Mouse (Mus musculus): ENCODE data around the gene Zzz3. TPM values are rescaled to one million over a fixed set of nuclear protein-coding genes. Genes with fewer than 3 reads are reported as not detected.

Zzz3 gene
- total RNA-seq (2021) = 10 to 100 TPM; 34.2 to 34.9 TPM

DNA sequence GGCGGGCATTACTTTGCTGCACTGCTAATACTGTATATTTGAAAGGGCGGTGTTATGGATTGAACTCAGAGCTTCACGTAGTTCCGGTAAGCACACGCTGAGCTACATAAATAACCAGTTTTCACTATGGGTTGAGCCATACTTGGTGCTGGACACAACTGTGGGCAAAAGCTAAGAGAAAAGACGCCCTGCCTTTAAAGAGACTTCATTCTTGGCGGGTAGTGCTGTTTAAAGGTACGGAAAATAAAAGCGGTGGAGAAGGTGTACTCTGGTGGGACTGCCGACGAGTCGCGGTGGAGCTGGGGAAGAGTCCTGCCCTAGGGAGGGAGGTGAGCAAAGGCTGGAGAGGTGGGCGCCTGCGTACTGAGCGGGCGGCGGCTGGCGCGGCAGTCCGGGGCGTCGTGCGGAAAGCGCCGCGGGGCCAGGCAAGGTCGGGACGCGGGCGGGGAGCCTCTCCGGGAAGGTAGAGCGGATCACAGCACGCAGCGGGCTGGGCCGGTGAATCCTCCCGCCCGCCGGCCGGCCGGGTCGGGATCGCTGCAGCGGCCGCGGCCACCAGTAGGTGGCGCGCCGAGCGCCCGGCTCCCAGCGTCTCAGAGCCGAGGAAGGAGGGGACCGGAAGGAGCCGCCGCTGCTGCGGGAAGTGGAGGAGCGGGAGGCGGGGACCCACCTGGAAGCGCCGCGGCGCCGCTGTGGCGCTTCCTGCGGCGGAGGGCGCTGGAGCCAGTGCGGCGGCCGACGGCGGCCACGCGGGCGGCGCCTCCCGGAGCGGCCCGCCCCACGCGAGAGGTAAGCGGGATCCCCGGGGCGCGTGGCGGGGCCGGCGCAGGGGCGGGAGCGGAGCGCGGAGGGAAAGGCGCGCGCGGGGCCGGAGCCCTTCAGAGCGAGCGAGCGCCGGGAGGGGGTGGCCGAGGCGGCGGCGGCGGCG lies at the start of gene Zzz3:
Zzz3 (plus strand) TSS at position 124 of the 928 bp plus-strand sequence.
- peak; percentile 95 for DNase-seq

DNA sequence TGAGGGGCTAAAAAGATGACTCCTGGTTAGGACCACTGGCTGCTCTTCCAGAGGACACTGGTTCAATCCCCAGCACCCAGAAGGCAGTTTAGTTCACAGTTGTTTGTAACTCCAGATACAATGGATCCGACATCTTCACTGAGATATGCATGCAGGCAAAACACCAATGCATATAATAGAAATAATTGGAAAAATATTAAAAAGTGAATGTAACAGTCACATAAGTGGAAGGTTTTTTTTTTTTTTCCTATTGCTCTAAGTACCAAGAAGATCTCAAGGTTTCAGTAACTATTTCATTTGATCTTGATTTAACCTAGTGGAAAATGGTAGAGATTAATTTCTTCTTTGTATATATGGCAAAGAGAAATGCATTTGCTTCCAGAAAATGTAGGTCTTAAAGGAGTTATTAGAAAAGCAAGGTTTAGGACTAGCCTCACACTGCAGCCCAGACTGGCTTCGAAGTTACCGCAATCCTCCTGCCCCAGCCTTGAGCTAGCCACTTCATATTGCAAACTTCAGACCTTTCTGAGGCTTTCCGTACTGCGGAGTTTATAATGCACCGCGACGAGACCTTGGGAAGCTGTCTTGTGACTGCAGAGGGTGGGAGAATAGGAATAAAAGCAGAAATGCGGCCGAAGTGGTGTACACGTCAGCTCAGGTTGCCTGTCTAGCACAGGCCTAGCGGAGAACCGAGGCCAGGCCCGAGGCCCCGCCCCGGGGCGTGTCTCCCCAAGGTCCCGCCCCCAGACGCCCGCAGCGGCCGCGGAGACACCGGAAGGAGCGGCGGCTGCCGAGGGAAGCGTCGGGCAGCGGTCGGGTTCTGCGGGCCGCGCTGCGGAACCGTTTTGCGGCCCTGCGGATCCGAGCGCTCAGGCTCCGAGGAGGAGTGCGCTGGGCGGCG lies 49.3 kb upstream of the Zzz3 start, which contains the start of gene Usp33:
Usp33 (plus strand) TSS at position 747 of the 901 bp plus-strand sequence.
- peak; percentile 97 for DNase-seq

DNA sequence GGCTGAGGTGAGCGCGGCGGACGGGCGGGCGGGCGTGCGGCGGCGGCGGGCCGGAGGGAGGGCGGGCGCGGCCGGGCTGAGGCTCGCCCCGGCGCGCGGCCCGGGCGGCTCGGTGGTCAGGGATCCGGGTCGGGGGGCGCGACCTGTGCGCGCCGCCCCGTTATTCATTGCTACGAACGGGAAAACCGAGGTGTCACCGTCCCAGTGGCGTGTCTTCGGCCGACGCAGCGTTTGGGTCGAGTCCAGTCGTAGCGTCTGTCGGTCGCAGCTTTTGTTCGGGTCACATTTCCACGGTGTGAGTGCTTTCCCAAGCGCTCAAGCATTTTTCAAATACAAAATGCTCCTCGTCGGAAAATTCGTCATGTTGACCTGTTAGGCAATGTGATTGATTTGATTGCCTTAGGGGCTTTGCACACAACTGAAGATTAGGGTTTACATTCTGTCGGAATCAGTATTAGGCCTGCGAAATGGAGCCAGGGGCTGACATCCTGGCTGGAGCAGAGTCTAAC lies 48.6 kb upstream of the Zzz3 start:
- peak; percentile 54 for DNase-seq

DNA sequence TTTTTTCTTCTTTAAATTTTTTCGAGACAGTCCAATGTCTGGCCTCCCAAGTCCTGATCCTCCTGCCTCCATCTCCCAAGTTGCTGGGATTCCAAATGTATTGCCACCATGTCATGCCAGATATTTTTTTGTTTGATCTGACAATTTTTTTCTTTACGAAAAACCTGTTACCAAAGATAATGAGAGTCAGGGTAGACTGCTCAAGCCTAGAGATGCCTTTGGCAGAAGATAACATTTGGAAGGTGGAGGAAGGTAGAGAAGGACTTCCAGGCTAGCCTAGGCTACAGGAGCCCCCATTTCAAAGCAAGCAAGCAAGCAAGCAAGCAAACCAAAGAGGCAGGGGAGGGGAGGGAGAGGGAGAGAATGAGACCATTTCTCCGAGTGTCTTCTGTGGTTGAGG lies 48.0 kb upstream of the Zzz3 start:
- DNase-seq = no peak

DNA sequence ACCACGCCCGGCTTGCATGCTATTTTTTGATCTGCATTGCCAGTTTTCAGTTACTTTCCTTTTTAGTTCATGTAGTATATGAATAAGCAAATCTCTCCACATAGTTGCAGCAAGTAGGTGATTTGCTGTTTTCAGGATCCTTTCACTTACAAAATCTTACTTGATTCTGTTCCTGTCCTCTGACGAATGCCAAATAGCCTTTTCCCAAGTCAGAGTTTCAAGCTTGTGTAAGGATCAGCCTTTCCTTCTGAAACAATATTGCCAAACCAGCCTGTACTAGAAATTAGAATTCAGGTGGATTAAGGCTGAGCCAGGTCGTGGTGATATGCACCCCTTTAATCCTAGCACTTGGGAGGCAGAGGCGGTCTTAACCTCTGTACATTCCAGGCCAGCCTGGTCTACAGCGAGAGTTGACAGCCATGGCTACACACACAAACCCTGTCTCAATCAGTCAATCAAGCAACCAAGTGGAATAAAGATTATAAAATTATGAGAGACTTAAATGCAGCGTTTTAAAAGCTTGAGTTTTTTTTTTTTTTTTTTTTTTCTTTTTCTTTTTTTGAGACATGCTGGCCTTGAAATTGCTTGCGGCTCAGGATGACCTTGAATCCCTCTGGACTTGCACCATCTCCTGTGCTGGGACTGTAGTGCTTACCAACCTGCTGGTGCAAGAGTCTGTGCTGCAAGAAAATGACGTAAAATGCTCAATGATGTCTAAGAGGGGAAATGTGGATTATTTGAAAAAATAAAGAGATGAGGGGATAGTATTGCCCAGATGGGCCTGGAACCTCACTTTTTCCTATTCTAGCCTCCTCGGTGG lies 47.1 kb upstream of the Zzz3 start:
- DNase-seq = no peak

DNA sequence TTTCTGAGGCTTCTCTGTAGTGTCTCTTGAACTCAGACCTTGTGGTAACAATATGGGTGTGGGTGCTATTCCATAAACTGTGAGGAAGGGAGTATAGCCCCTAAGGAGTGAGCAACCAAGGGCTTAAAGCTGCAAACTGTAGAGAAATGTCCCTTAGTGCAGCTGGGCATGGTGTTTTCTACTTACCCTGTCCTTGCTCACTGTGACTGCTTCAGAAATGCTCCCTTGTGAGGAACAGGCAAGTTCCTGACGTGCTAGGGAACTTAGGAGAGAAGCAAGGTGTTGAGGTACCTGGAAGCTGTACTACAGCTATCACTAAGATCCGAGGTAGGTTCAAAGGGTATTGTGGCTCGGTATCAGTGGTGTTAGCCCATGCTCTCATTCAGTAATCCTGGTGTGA lies 44.8 kb upstream of the Zzz3 start:
- DNase-seq = no peak

DNA sequence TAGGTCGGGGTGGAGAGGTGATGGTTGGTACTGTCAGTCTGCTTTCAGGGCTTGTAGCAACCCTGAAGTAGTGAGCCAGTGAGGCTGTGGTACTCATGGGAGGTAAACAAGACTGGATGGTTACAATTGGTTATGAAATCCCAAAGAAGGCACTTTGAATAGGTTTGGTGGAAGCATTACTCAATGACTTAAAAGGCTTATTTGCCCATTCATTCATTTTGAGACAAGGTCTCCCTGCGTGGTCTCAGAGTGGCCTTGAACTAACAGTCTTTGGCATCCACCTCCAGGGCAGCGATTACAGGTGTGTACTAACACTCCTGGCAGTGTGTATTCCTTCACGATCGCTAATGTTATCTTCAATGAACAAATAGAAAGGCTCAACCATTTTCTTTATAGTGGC lies 44.3 kb upstream of the Zzz3 start:
- DNase-seq = no peak

DNA sequence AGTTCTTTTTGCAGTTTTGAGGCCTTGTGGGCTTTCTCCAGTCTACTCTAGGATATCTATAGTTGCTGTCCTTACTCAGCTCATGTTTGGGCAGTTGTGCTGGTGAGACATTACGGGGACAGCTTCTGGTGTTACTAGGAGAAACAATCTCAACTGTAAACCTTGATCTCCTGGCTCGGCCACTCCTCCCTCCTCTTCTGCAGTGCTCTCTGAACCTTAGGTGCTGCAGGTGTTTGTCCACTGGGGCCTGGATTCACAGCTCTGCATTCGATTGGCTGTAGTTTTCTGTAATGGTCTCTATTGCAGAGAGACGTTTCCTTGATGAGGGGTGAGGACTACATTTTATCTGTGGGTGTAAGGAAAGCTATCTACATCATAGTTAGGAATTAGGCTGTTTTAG lies 43.0 kb upstream of the Zzz3 start:
- no peak for DNase-seq

DNA sequence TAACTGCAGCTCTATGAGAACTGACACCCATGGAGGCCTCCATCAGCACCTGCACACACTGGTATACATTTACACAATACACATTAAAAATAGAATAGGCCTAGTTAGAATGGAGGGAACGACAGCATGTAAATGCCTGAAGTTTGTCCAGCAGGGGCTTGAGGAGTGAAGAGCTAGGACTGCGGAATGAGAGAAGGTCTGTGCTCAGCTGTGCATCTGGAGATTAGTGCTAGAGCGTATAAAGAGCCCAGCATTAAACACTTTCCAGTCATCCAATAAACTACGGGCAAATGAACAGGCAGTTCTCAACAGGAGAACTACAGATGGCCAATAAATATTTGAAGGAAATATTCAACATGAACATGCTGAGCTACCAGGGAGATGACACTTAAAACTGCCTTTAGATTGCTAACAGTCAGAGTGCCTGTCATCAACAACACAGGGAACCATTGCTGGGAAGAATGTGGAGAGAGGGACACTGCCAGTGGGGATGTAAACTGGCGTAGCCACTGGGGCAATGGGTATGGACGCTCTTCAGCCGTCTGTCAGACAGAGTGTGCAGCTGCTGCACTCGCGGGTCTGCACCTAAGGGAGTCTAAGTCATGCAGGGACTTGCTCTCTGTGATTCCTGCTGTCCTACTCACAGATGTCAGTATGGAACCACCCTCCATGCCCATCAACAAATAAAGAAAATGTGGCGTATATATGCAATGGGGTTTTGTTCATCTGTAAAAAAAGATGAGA lies 41.7 kb upstream of the Zzz3 start:
- no peak for DNase-seq

DNA sequence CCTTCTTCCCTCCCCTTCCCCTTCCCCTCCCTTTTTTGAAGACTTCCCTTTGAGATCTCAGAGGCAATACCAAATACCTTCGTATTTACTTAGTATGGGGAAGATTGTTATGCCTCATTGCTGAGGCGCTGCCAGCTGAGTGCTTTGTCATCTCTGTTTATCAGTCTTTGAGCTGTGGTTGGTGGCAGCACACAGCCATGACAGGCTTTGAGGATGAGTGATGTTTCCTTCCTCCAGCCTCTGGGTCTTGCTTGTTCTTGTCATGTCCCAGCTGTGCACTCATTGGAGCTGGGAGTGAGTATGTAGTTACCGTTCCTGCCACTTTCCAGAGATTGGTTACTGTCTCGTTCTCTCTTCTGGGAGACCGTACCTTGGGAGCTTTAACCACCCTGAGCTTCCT lies 39.9 kb upstream of the Zzz3 start:
- no peak for DNase-seq

DNA sequence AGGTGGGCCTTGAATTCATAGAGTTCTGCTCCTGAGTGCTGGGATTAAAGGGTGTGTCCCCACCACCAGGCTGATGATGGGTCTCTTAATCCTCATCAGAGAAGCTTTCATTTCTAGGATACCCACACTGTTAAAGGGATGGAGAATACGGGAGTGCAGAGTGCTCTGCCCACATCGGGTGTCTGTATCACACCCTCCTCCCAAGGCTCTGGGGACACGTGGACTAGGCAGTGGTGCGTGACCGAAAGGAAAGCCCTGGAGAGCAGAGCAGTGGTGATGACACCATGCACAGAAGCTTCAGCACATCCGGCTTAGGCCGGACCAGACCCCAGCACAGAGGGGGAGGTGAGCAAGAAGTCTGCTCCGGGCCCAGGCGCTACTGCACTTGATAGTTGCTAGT lies 38.5 kb upstream of the Zzz3 start:
- DNase-seq = no peak

DNA sequence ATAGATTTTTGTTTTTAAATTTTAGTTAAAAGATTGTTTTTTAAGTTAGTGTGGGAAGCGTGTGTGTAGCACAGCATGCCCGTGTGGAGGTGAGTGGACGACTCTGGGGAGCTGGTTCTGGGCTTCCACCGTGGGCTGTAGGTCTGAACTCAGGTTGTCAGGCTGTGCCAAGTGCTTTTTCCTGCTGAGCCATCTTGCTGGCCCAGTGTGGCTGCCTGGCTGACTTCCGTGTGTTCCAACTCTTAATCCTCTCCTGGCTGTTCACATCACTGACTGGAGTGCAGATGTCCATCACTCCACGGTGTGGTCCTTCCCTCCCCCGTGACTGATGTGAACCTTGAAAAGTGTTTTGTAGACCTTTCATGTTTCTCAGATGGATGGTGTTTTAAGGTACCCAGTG lies 36.1 kb upstream of the Zzz3 start:
- DNase-seq = no peak

DNA sequence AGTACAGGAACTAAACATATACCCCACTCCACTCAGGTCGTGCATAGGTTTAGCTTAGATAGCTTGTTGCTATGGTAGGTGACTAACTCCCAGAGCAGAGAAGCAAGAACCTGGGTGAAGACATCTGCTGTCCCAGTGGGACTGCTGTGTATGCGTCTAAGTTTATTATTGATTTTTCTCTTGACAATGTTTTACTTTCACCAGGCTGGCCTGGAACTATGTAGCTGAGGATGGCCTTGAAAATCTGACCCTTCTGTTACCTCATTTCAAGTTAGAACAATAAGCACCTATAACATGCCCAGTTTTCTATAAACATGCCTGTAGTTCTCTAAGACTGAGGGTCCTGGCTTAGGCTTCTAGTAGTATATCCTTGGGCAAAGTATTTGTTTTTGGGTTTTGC lies 31.1 kb upstream of the Zzz3 start:
- DNase-seq = no peak

DNA sequence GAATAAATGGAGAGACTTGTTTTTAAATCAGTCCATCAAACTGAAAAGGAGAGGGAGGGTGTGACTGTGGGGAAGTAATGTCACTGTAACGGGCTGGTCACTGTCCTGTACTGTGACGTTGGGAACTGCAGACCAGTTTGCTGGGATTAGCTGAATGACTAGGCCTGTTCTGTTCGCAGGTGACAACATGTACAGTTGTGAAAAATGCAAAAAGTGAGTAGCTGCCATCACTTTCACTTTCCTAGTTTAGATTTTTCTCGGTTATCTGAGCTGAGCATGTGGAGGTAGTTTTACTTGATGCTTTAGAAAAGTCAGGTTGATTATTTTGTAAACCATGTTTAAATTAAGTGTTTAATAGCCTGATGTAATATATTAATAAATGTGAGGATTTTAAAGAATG lies 19.2 kb upstream of the Zzz3 start:
- no peak for DNase-seq

DNA sequence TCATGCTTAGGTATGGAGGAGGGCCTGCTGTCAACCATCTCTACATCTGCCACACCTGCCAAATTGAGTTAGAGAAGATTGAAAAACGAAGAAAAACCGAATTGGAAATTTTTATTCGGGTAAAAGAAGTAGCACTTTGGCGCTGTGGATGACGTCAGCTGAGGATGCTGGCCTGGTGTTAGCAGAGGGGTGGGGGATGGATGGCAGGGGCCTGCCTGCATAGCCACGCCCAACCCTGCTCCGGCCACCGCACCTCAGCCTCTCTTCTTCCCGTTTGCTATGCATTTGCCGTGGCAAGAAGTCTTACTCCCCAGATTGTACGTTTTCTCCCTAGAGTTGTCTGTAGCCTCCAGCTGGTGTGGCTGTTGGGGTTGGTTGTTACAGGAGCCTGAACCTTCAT lies 11.2 kb upstream of the Zzz3 start:
- no peak for DNase-seq

DNA sequence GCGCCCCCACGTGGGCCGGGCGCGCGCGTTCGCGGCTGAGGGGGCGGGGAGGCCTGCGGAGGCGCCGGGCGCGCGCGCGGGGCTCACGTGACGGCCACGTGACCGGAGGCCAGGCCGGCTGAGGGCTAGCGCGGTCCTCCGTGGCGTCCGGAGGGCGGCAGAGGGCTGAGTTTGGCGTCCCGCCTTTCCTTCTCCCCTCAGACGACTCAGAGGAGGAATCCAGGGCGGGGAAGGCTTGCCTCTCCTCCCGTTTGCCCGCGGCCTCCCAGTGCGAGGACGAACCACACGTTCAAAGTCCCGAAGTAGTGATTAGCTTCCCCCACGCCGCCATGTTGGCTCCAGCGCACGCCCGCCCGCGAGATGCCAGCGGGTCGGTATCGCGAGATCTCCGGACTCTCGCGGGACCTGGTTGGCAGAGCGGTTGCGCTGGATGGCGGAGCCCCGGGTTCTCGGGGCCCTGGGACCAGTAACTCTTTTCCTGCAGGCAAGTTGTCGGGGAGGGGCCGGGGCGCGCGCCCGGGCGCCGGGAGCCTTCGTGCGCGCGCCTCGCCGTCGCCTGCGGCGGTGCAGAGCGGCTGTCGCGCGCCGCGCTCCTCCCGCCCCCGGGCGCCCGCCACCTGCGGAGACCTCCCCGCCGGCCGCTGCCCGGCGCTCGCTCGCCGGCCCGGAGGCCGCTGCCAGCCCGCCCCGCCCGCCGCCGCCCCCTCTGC lies 1.2 kb downstream of the Zzz3 start:
- DNase-seq = peak; percentile 99

DNA sequence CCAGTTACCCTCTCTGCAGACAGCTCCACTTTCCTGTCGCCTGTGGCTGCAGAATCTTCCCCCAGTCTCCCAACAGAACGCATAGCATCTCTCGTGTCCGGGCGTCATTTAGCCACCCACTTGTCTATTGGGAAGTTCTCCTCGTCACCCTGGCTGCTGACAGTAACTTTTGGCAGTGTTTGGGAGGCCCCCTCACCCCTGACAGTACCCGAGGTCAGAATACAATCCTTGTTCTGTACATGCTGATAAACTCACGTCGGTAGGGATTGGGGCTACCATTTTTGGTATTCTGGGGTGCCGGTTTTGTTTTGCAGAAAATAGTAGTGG lies 1.7 kb downstream of the Zzz3 start:
- no peak for DNase-seq

DNA sequence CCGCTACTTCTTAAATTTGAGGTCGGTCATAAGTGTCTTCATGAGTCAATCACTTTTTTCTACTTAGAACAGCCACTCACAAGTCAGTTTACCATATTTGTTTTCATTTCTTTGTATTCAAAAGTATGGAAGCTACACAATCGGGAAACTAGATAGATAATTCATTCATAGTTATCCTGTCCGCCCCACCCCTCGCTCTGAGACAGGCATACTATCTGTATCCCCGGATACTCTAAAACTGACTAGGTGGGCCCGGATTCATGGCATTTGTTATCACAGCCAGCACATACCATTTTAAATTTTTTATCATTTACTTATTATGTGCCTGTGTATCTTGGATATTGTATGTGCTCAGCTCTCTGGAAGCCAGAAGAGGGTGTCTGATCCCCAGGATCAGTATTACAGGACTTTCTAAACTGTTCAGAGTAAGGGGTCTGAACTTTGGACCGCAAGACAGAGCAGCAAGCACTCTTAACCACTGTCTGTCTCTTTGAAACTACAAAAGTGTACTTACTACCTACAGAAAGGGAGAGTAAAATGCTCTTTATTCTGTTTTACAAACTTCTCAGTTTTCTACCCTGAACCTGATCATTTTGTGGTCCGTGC lies 2.2 kb downstream of the Zzz3 start:
- no peak for DNase-seq

DNA sequence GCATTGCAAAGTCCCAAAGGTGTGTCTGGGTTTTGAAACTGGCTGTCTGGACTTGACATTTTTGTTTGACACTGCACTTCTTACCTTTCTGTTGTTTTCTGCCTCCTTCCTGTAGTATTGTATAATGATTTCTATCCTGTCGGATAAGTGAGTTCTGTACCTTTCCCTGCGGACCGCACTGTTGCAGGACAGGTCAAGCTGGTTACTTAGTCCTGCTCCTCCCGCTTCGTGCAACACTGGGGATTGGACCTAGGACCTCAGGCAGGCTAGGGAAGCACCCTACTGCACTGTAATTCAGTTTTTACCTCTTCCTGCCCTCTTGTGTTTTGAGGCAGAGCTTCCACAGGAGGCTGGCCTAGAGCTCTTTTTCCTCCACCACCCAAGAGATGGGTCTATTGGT lies 5.2 kb downstream of the Zzz3 start:
- DNase-seq = no peak

DNA sequence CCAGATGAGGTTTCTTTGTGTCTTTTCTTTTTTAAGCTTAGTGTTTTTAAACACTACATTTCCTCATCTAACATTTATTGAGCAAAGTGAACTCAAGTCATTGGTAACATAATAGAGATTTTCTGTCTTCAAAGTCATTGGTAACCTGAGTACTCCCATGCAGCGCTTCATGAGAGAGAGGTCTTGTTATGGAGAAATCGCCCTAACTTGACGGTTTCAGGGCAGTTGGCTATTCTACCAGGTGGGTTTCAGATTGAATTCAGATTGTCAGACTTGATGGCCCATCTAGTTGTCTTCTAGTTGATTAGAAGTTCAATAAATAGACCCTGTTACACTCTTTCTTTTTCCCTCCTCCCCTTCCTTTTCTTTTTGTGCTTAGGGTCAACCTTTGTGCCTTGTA lies 5.6 kb downstream of the Zzz3 start:
- no peak for DNase-seq
